Mouse (Mus musculus): Measurements from ENCODE around the gene Vps33b. TPM values are rescaled to one million over a fixed set of nuclear protein-coding genes. Genes with fewer than 3 reads are reported as not detected.

Gene Vps33b
- 4.4 and 5.6 TPM in 2 replicates for polyA plus RNA-seq (2015; fragmentation: Nextera tagmentation; extraction: Ambion mirVana)

DNA sequence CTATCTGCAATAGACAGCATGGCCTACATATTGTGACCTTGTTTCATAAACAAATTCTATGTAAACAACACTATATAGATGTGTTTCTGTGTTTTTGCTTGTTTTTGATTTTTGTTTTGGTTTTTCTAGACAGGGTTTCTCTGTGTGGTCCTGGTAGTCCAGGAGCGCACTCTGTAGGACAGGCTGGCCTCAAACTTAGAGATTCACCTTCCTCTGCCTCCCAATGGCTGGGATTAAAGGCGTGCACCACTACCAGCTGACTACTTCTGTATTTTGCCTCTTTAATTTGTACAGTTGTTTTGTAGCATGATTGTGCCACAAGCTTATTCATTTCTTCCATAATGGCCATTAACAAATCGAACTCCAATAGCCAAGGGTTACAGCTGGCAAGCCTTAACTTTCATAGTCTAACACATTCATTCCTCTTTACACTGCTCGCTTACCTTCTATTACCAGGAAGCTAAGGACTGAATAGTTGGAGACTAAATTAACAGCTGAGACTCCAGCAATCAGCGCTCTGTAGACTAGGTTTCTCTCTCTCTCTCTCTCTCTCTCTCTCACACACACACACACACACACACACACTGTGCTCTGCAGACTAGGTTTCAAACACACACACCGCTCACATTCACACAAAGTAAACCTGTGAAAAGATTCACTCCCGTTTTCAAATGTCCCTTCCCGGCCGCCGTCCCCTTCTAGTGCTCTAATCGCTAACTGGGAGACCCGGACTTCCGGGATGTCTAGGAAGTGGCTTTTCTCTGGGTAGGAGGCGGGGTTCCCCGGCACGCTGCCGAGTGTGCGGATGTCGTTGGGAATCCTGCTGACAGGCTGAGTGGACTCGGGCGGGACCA, at the start of gene Vps33b:
Gene Vps33b (plus strand): TSS at position 753 of the 854 bp plus-strand sequence.
- peak within 1 kb of the TSS; percentile 82 for H3K27ac ChIP-seq (replicated peaks)
- peak within 1 kb of the TSS; percentile 86 for H3K4me3 ChIP-seq (replicated peaks)
- H3K4me2 ChIP-seq, result peak within 1 kb of the TSS; percentile 96
- peaks cover 42% of the 10 kb centered on the region for H3K36me3 ChIP-seq (replicated peaks)
- H3K9ac ChIP-seq, result peak within 1 kb of the TSS; percentile 83
- WGBS (ENCODE audit: insufficient replicate concordance), result 3% methylated on average over 21 of the region's 21 CpGs
- H3K9me3 ChIP-seq (replicated peaks), result no peaks in the 10 kb centered on the region
- peak; percentile 86 for ATAC-seq (ENCODE audit: insufficient read depth)
- H3K4me1 ChIP-seq (replicated peaks), result peaks cover 26% of the 10 kb centered on the region
- H3K27me3 ChIP-seq, result no peaks in the 10 kb centered on the region

- no peak for ATAC-seq (ENCODE audit: insufficient read depth)
- no peak overlapping the region for H3K9ac ChIP-seq
- no peaks in the 10 kb centered on the region for H3K27me3 ChIP-seq
- 94% methylated on average over 9 of the region's 9 CpGs for WGBS (ENCODE audit: insufficient replicate concordance)
- no peak overlapping the region for H3K4me3 ChIP-seq (replicated peaks)
- H3K27ac ChIP-seq (replicated peaks), result no peak overlapping the region
- H3K36me3 ChIP-seq (replicated peaks), result peaks cover 98% of the 10 kb centered on the region
- H3K4me1 ChIP-seq (replicated peaks), result peaks cover 14% of the 10 kb centered on the region
- H3K9me3 ChIP-seq (replicated peaks), result no peaks in the 10 kb centered on the region
- no peak overlapping the region for H3K4me2 ChIP-seq
Measured at GRCm38 (mm10) chr7:80220237-80220797, 49.1 kb upstream of the Vps33b start.

- Histone ChIP-seq H3K9ac (no peak overlapping the region), H3K27ac (replicated peaks) (no peak overlapping the region), H3K4me1 (replicated peaks) (0 out of 2 replicates have a peak, but pooled peaks cover 4% of the 10 kb centered on the region), H3K9me3 (replicated peaks) (no peaks in the 10 kb centered on the region), H3K27me3 (no peaks in the 10 kb centered on the region), H3K4me2 (no peak overlapping the region), H3K36me3 (replicated peaks) (peaks cover 98% of the 10 kb centered on the region), H3K4me3 (replicated peaks) (no peak overlapping the region)
- no peak for ATAC-seq (ENCODE audit: insufficient read depth)
- 86% methylated on average over 4 of the region's 4 CpGs for WGBS (ENCODE audit: insufficient replicate concordance)
Measured at GRCm38 (mm10) chr7:80221179-80221750, 48.2 kb upstream of the Vps33b start.

DNA sequence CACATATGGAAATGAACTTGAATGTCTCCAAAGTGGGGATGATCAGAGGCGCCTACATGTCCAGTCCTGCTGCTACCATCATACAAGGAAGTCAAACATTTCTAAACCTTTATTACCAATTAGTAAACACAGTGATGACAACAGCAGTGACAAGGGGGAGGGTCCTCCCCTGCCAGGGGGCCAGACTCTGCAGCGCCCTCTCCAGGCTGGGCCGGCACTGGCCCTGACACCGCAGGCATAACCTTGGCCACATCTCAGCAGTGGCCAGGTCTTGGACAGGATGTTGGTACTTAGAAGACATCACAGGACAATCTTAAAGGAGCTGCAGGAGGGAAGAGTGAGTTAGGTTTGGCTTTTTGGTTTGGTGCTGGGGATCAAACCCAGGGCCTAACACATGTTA, 42.4 kb upstream of the Vps33b start:
- no peak for ATAC-seq (ENCODE audit: insufficient read depth)
- no peak overlapping the region for H3K4me3 ChIP-seq (replicated peaks)
- 94% methylated on average over 4 of the region's 4 CpGs for WGBS (ENCODE audit: insufficient replicate concordance)
- H3K9me3 ChIP-seq (replicated peaks), result no peaks in the 10 kb centered on the region
- H3K4me2 ChIP-seq, result no peak overlapping the region
- H3K27ac ChIP-seq (replicated peaks), result no peak overlapping the region
- H3K36me3 ChIP-seq (replicated peaks), result peaks cover 70% of the 10 kb centered on the region
- H3K27me3 ChIP-seq, result no peaks in the 10 kb centered on the region
- H3K4me1 ChIP-seq (replicated peaks), result peaks cover 35% of the 10 kb centered on the region
- no peak overlapping the region for H3K9ac ChIP-seq

DNA sequence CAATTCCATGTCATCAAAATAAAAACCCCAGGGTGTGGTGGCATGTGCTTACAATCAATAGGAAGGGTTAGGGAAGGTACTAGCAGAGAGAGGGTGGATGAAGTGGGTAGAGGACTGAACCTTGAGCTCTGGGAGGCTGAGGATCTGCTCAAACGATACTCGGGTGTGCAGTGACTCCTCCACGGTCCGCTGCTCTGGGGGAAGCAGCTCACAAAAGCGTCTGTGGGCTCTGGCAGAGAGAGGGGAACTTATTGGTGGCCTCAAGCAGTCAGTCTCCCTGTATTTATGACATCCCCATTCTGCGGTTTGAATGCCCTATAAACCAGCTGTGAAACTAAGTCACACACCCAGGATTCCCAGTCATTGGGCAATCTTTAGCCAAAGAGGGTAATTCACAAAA, 39.3 kb upstream of the Vps33b start:
- WGBS (ENCODE audit: insufficient replicate concordance), result 36% methylated on average over 6 of the region's 6 CpGs
- H3K27me3 ChIP-seq, result no peaks in the 10 kb centered on the region
- H3K4me1 ChIP-seq (replicated peaks), result peaks cover 55% of the 10 kb centered on the region
- H3K9ac ChIP-seq, result no peak overlapping the region
- peak overlapping the region; percentile 94 for H3K4me2 ChIP-seq
- no peak overlapping the region for H3K4me3 ChIP-seq (replicated peaks)
- peak overlapping the region; percentile 16; the same call in 1 of the 2 replicates for H3K27ac ChIP-seq (replicated peaks)
- H3K36me3 ChIP-seq (replicated peaks), result peaks cover 43% of the 10 kb centered on the region
- ATAC-seq (ENCODE audit: insufficient read depth), result no peak
- no peaks in the 10 kb centered on the region for H3K9me3 ChIP-seq (replicated peaks)

DNA sequence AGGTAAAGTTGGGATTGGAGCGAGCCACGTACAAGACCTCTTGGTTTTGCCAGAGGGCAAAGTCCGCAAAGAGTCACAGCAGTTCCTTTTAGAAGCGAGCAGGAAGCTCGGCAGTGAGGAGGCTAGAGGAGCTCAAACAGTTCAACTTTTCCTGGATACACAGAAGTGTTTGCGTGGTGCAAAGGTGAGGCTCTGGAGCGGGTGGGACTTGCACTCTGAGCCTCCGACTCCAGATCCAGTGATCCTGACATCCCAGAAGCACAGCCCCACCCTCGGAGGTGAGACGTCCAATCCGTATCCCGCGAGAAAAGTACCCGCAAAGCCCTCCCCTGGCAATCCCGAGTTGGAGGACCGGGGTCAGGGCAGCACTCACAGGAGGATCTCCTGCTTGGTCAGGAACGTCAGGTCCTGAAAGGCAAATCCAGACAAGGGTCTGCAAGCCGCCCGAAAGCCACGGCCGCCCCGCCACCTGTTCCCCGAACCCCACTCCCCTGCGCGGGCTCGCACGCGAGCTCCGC, 37.4 kb upstream of the Vps33b start:
- Histone ChIP-seq H3K9ac (peak overlapping the region; percentile 82), H3K4me3 (replicated peaks) (peak overlapping the region; percentile 88), H3K27ac (replicated peaks) (peak overlapping the region; percentile 95), H3K4me1 (replicated peaks) (peaks cover 63% of the 10 kb centered on the region), H3K36me3 (replicated peaks) (peaks cover 25% of the 10 kb centered on the region), H3K4me2 (peak overlapping the region; percentile 94), H3K27me3 (no peaks in the 10 kb centered on the region), H3K9me3 (replicated peaks) (no peaks in the 10 kb centered on the region)
- peak; percentile 41 for ATAC-seq (ENCODE audit: insufficient read depth)
- WGBS (ENCODE audit: insufficient replicate concordance), result under 1% methylated on average over 29 of the region's 29 CpGs

DNA sequence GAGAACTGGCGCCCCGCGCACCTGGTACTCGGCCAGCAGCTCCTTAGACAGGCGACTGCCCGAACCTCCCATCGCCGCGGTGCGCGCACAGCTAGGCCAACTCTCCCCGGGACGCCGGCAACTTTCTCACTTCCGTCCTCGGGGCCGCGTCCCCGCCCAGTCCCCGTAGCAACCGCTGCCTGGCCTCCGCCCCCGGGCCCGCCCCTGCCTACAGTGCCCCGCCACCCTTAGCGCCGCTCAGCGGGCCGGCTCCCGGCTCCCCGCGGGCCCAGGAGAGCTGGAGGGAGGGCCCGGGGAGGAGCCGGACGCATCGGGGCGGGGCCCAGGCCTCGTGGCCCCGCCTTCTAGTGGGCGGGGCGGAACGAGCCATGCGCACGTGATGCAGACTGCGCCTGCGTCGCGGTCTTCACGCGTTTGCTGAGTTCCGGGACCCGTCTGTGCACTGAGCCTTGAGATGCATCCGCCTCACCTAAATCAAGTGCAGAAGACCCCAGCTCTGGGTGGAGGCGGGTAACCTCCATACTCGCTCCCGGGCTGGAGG, 36.9 kb upstream of the Vps33b start, which contains the start of the genes Cib1 and Gdpgp1:
Gene Cib1 (minus strand): TSS at position 325 of the 541 bp plus-strand sequence.
Gene Gdpgp1 (plus strand): TSS at position 377 of the 541 bp plus-strand sequence.
- Histone ChIP-seq H3K4me3 (replicated peaks) (peak within 1 kb of the TSS; percentile 88), H3K36me3 (replicated peaks) (peaks cover 21% of the 10 kb centered on the region), H3K4me1 (replicated peaks) (peaks cover 63% of the 10 kb centered on the region), H3K27ac (replicated peaks) (peak within 1 kb of the TSS; percentile 95), H3K27me3 (no peaks in the 10 kb centered on the region), H3K9ac (peak within 1 kb of the TSS; percentile 82), H3K9me3 (replicated peaks) (no peaks in the 10 kb centered on the region), H3K4me2 (peak within 1 kb of the TSS; percentile 94)
- WGBS (ENCODE audit: insufficient replicate concordance), result under 1% methylated on average over 56 of the region's 56 CpGs
- peak; percentile 100 for ATAC-seq (ENCODE audit: insufficient read depth)

GRCm38 (mm10) chr7:80233799-80234198, 35.6 kb upstream of the Vps33b start:
- 31% methylated on average over 9 of the region's 9 CpGs for WGBS (ENCODE audit: insufficient replicate concordance)
- Histone ChIP-seq H3K4me2 (peak overlapping the region; percentile 94), H3K27ac (replicated peaks) (peak overlapping the region; percentile 29; the same call in 1 of the 2 replicates), H3K9ac (peak overlapping the region; percentile 66), H3K4me3 (replicated peaks) (peak overlapping the region; percentile 88), H3K9me3 (replicated peaks) (no peaks in the 10 kb centered on the region), H3K36me3 (replicated peaks) (peaks cover 21% of the 10 kb centered on the region), H3K4me1 (replicated peaks) (peaks cover 54% of the 10 kb centered on the region), H3K27me3 (no peaks in the 10 kb centered on the region)
- ATAC-seq (ENCODE audit: insufficient read depth), result no peak

DNA sequence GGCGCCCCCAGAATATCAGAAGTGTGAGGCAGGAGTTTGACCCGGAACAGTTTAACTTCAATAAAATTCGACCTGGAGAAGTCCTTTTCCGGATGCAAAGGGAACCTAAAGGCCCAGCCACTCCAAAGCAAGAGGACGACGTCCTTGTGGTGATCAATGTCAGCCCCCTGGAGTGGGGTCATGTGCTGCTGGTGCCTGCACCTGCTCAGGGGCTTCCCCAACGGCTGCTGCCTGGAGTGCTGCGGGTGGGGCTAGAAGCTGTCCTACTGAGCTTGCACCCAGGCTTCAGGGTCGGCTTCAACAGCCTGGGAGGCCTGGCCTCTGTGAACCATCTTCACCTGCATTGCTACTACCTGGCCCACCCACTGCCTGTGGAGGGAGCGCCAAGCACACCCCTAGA, 30.9 kb upstream of the Vps33b start:
- ATAC-seq (ENCODE audit: insufficient read depth), result no peak
- Histone ChIP-seq H3K9me3 (replicated peaks) (no peaks in the 10 kb centered on the region), H3K4me3 (replicated peaks) (no peak overlapping the region), H3K9ac (no peak overlapping the region), H3K27me3 (no peaks in the 10 kb centered on the region), H3K4me2 (no peak overlapping the region), H3K4me1 (replicated peaks) (peaks cover 20% of the 10 kb centered on the region), H3K27ac (replicated peaks) (no peak overlapping the region), H3K36me3 (replicated peaks) (peaks cover 29% of the 10 kb centered on the region)
- WGBS (ENCODE audit: insufficient replicate concordance), result 77% methylated on average over 10 of the region's 10 CpGs

- no peaks in the 10 kb centered on the region for H3K27me3 ChIP-seq
- no peak for ATAC-seq (ENCODE audit: insufficient read depth)
- H3K9ac ChIP-seq, result no peak overlapping the region
- no peak overlapping the region for H3K4me2 ChIP-seq
- peaks cover 27% of the 10 kb centered on the region for H3K36me3 ChIP-seq (replicated peaks)
- H3K9me3 ChIP-seq (replicated peaks), result no peaks in the 10 kb centered on the region
- WGBS (ENCODE audit: insufficient replicate concordance), result 69% methylated on average over 4 of the region's 4 CpGs
- no peak overlapping the region for H3K4me3 ChIP-seq (replicated peaks)
- peaks cover 9% of the 10 kb centered on the region for H3K4me1 ChIP-seq (replicated peaks)
- H3K27ac ChIP-seq (replicated peaks), result no peak overlapping the region
Measured at GRCm38 (mm10) chr7:80241661-80242060, 27.8 kb upstream of the Vps33b start.

Measured in liver, embryonic 15.5 days (tissue).